Mouse (Mus musculus) C2C12 (cell line): Measurements from ENCODE around the gene Nlgn1.

Experiments used
- CTCF ChIP-seq: IDR thresholded peaks from one replicate; pipeline ENCODE4 v1.5.1; 2011; ENCODE audit not compliant: control insufficient read depth, insufficient read depth, insufficient read length
- MAX ChIP-seq: IDR thresholded peaks from one replicate; pipeline ENCODE4 v1.6.1; 2011; ENCODE audit warnings: mild to moderate bottlenecking, control low read depth
- MYOD1 ChIP-seq: IDR thresholded peaks from one replicate; pipeline ENCODE4 v1.6.1; 2011; ENCODE audit warnings: low read depth; ENCODE audit not compliant: control insufficient read depth, insufficient read length
- MYOG ChIP-seq: IDR thresholded peaks from one replicate; pipeline ENCODE4 v1.6.1; 2011; ENCODE audit not compliant: control insufficient read depth, insufficient read length; ENCODE audit errors: extremely low read depth
- USF1 ChIP-seq: IDR thresholded peaks from one replicate; pipeline ENCODE4 v1.6.1; 2011; ENCODE audit warnings: low read depth, mild to moderate bottlenecking, control low read depth, moderate library complexity

DNA sequence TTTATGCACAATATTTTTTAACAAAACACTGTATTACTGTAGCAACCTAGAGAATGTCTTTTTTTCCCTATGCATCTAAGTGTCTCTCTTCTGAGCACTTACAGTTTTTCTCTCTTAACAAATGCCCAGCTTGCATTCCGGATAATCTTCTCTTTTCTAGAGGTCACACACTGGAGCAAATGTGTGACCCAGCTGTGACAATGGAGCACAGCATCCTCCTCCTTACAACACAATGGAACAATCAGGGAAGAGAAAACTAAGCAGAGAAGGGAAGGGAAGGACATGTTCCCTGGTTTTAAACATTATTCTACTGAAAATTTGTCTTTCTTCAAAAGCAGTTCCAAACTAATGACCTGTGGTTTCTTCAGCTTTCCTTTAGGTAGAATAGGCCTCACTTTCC, 879.9 kb downstream of the Nlgn1 start:
- TF ChIP-seq USF1 (no peak), CTCF (no peak), MYOD1 (no peak), MYOG (no peak), MAX (no peak)
